Mouse (Mus musculus) layer of hippocampus, postnatal 14 days (tissue): Measurements from ENCODE around the gene Dbnl. TPM values are rescaled to one million over a fixed set of nuclear protein-coding genes. Genes with fewer than 3 reads are reported as not detected.

Source experiments
- DNase-seq, 2 experiments: peaks; one replicate each; pipeline ENCODE4 v3.0.0; 2021 to 2022; ENCODE audit warnings: low spot score in 2 of 2, mixed read lengths in 1 of 2
- long read RNA-seq, 2 experiments: library from polyadenylated mRNA; stranded (forward); transcript quantifications; one replicate each; pipeline ENCODE4 v2.0.0; 2021
- total RNA-seq, 2 experiments: library from RNA; stranded (reverse); gene quantifications; 2 replicates each; pipeline ENCODE4 v1.2.3; 2021

Dbnl gene
- total RNA-seq: 10 to 100 TPM; 83.4 to 86.0 TPM
- long read RNA-seq, experiment 1, transcript Dbnl-203 (13 exons, 2,001 nt): major isoform, 82 of 147 reads
- long read RNA-seq, experiment 1, transcript Dbnl-202 (13 exons, 2,295 nt): minor isoform, 37 of 147 reads
- long read RNA-seq, experiment 1, partial matches to known transcripts: 6 of 147 reads
- long read RNA-seq, experiment 1, other reads (novel, unspliced or antisense): 19 of 147 reads
- long read RNA-seq, experiment 2, transcript Dbnl-201 (13 exons, 1,638 nt): minor isoform, 10 of 171 reads
- long read RNA-seq, experiment 2, transcript Dbnl-202 (13 exons, 2,295 nt): minor isoform, 38 of 171 reads
- long read RNA-seq, experiment 2, transcript Dbnl-203 (13 exons, 2,001 nt): major isoform, 94 of 171 reads
- long read RNA-seq, experiment 2, partial matches to known transcripts: 13 of 171 reads
- long read RNA-seq, experiment 2, other reads (novel, unspliced or antisense): 16 of 171 reads

GRCm38 (mm10) chr11:5788056-5789014, at the start of gene Dbnl:
TSS of gene Dbnl (plus strand) at chr11:5788488.
- peak; percentile 91 to 96 for DNase-seq

GRCm38 (mm10) chr11:5738888-5739632, 49.2 kb upstream of the Dbnl start:
- no peak for DNase-seq

- no peak for DNase-seq
Observed at GRCm38 (mm10) chr11:5739846-5740245, 48.4 kb upstream of the Dbnl start.

DNA sequence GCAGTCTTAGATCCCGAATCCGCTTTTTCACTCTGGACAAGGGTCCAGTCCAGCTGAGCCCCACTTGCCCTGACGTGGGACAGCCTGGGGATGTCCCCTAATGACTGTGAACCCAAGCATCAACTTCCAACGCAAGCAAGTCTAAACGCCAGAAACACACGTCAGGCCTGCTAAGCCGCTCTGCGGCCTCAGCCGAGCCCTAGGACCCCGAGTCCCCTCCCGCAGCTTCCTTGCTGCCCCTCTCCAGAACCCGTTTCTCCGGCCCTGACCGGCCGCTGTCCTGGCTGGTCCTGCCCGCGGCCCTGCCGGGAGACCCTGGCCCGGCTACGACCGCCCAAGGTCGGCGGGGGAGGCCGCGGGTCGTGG, 47.7 kb upstream of the Dbnl start:
- no peak for DNase-seq

DNA sequence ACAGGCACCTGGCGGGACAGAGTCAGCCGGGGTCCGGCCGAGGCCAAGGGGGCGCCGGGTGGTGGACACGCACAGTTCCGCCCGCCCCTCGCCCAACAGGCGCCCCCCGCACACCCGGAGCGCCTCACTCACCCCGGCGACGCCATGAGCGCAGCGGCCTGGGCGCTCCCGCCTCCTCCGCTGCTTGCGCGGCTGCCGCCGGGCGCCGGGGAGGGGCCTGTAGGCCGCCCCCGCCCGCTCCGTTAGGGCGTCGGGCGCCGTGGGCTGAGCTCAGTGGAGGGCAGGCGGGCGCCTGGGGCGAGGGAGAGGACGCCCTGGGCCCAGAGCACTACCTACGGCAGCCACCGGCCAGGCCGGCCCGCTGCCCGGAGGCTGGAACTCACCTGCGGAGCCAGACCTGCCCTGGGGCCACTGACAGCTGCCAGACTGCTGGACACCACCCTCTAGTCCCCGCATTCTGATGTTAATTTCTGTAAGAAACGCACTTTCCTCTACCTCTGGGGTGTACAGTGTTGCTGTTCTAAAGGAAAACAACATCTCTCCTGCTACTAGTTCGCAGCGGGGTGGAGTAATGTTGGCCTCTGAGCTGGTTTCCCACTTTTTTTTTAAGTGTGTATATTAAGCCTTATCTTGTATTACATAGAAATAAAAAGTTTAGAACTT, 47.2 kb upstream of the Dbnl start:
- peak; percentile 60 to 64 for DNase-seq

GRCm38 (mm10) chr11:5742106-5742505, 46.2 kb upstream of the Dbnl start:
- DNase-seq: no peak

DNA sequence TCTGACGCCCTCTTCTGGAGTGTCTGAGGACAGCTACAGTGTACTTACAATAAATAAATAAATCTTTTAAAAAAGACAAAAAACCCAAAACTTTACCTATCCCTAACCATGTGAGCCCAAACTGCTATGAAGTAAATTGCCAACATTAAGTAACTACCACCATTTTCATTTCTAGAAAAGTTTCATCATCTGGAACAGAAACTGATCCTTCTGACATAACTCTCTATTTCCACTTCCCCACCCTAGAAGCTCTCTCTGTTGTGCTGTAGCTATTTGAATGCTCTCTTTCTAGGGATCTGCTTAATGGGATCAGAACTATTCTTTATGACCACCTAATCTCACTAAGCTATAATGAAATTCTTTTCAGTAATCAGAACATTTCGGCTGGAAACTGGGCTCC, 43.3 kb upstream of the Dbnl start:
- no peak for DNase-seq

DNA sequence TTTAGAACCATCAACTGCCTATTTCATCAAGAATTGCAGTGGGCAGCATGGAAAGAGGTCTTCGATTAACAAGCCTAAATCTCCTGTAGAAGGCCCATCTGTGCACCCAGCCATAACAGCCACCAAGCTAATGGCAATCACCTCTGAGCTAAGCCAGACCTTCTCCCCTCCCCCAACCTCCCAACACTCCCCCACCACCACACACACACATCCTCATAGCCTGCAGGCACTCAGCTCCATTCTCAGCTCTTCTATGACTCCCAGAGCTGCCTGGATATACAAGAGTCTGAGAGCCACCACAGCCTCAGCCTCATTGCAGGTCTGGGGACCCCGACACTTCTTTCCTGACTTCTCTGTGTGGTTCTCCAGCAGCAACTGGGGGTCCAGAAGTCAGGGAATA, 34.5 kb upstream of the Dbnl start:
- DNase-seq: no peak

DNA sequence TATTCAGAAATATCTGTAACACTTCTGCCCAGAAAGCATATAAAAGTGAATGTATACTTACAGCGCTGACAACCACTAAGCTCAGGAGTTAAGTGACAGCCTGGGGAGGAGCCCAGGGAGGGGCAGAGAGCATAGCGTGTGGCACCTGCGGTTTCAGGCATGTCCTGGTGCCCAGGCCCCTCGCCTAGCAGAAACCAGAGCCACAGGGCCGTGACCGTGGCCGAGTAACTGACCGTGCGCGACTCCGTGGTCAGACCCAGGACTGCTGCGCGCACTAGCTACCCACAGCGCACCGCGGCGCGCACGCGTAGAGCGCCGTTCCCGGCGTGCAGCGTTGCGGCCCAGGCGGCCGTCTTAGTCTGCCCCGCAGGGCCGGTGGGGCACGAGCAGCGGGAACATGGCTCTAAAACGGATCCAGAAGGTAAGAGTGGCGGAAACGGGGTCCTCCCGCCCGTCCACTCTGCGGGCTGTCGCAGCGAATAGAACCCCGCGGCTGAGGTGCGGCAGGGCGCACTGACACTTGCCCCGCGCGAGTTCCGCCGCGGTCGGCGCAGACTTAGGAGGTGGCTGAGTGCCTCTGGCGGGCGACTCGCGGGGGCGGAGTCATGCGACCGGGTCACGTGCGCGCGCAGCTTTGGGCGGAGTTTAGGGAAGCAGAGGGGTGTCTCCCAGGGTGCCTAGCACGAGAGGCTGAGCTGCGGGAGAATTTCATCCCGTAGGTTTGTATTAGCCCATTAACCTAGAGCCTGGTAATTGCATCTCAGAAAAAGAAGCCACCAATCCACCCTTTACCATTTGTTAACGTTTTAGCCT, 26.3 kb upstream of the Dbnl start, which contains the start of gene Urgcp:
Gene Urgcp, minus strand, starts transcription at position 557 of the 813 bp plus-strand sequence.
- peak; percentile 92 to 93 for DNase-seq

- no peak for DNase-seq
Observed at GRCm38 (mm10) chr11:5762633-5762982, 25.7 kb upstream of the Dbnl start.

GRCm38 (mm10) chr11:5766019-5766418, 22.3 kb upstream of the Dbnl start:
- DNase-seq: no peak

DNA sequence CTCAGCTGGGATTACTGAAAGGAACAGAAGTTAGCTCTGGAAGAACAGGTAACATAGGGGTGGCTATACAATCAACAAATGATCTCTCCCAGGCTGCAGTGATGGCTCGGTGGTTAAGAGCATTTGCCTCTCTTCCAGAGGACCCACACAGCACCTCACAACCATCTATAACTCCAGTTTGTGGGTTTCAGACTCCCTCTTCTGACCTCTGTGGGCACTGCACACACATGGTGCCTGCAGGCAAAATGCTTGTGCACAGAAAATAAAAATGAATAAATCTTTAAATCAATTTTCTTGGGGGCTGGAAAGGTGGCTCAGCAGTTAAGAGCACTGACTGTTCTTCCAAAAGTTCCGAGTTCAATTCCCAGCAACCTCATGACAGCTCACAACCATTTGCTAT, 9.8 kb upstream of the Dbnl start:
- DNase-seq: no peak

- no peak for DNase-seq
Observed at GRCm38 (mm10) chr11:5780035-5780499, 8.2 kb upstream of the Dbnl start.

DNA sequence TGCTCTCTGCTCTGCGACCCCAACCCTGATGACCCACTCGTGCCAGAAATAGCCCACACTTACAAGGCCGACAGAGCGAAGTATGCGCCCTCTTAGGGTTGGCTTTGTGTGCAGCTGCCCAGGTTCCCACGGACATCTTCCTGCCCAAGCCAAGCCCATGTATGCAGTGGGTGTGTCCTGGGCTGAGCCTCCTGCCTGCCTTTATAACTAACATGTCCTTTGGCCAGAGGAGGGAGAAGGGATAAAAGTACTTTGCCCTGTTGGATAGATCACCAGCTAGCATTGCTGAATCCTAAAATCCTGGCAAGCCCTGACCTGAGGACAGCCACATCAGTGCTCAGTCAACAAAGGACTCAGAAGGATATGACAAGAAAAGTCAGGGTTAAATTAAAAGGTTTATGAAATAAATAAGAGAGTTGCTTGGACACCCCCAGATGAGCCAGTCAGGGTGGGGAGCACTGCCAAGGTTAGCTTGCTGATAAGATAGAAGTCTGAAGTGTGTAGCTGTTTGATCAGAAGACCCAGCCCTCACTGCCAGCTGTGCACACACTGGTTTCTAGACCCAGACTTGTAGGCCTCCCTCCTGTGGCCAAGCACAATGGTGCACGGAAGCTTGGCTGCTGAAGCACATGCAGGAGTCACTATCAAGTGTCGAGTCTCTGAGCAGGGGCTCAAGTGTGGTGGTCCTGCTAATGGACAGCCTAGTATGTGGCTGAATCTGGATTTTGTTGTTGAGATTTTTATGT, 5.9 kb upstream of the Dbnl start:
- DNase-seq: no peak

DNA sequence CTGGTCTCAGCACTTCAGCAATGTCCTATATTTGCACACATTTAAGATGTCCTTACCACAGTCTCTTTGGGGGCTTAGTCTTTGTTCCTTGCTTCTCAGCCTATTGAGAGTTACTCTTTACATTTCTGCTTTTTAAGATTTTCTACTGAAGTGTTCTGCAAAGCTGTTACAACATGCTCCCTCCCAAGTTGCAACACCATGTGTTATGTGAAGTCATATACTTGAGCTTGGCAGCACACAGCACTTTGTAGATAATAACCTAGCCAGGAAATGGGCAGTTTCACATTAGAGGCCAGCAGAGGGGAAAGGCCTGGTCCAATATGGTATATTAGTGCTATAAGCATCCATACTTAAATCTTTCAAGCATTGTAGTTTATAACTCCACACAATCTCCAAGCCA, 2.6 kb upstream of the Dbnl start:
- no peak for DNase-seq

- DNase-seq: no peak
Observed at GRCm38 (mm10) chr11:5787671-5788055, 625 bp upstream of the Dbnl start.

DNA sequence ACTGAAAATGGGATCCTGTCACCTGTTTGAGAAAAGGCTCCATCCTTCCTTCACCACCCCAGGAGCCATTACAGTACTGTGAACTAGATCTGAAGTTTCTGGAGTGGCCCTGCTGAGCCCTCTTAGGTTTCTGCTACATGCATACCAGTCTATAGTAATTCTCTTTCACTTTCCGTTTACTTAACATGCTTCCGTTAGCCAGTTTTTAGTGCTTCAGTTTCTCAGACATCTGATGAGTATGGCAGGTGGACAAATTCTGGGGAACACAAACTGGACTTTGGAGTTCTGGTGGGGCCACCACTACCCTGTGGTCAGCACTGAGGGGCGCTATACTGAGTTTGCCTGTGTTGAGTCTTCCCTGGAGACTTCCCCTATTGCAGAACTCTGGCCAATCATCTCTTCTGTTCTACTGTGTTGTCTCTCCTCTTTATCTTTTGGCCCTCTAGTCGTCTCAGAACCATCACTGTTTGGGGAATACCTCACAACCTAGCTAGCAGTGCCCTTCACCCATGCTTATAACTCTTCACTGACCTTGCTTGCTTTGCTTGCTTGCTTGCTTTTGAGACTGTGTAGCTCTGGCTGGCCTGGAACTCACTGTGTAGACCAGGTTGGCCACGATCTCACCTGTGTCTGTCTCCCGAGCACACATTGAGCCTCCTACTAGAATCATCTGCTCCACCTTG, 924 bp downstream of the Dbnl start:
- no peak for DNase-seq

- no peak for DNase-seq
Observed at GRCm38 (mm10) chr11:5789754-5790333, 1.6 kb downstream of the Dbnl start.
